Mouse (Mus musculus) brain, adult 2 months (tissue): ENCODE measurements around the gene Prph.
"Not testable (repeated sequence)": the region's sequence is repeated elsewhere in the genome, so short reads cannot be mapped to it uniquely, and the experiment has no call there.

Source experiments
- DNase-seq: peaks from one replicate; pipeline ENCODE4 v3.0.0; 2011; ENCODE audit warnings: low read depth, low spot score

Prph gene

GRCm38 (mm10) chr15:99032726-99033250 is 22.2 kb upstream of the Prph start:
- DNase-seq = no peak

DNA sequence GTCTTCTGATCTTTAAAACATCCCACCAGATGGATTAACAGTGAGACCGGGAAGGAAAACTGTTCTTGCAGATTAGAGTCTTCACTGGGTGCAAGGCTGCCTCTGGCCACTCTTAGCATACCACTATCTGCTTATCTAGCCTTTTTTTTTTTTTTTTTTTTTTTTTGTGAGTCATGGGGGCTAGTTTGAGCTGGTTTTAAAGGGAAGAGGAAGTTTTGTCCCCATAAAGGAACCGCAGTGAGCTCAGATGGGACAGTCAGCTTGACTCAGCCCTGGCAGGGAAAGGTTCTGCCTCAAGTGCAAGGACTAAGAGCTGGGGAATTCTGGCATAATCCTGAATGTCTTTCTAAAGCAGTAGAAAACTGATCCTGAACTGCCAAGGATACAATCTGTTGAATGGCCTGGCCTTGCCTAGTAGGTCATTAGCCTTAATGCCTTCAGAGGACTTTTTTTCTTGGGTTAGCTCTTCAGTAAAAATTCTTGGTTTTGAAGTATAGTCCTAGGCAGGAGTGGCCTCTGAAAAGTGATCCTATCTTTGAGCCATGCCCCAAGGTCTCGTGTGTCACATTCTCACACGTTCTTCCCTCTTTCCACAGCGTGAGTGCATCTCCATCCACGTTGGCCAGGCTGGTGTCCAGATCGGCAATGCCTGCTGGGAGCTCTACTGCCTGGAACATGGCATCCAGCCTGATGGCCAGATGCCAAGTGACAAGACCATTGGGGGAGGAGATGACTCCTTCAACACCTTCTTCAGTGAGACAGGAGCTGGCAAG is 21.3 kb upstream of the Prph start:
- peak; percentile 22 for DNase-seq

DNA sequence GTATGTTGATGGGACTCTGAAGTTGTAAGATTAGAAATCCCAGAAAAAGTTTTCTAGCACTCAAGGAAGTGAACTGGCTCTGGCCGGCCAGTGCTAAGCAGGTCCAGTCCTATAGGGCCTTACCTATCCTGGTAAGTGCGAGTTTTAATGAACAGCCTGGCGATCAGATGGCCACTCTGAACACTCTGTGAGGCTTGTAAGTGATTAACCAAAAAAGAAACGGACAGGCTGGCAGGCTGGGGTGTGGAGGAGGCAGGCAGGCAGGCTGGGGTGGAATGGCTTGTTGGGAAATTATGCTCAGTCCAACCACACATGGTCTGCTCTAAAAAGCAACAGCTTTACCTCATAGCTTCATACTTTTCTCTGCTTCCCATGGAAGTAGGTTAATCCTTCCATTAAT is 19.5 kb upstream of the Prph start:
- DNase-seq = peak; percentile 69

- DNase-seq = no peak
These were observed 18.6 kb upstream of the Prph start for GRCm38 (mm10) chr15:99036249-99036905.

DNA sequence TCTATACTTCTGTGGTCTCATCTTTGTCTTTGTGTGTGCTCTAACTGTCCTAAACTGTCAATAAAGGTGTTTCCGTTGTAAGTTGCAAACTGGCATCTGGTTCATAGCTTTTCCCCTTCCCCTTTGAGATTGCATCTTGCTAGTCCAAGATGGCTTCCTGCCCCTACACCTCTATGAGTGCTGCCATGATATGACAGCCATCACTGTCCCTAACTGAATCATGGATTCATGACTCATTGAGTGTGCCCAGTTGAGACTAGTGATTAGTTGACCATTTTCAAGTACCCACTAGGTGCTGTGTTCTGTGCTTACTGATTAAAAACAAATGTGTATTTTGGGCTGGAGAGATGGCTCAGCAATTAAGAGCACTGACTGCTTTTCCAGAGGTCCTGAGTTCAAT is 16.9 kb upstream of the Prph start:
- no peak for DNase-seq

GRCm38 (mm10) chr15:99038797-99039196 is 16.2 kb upstream of the Prph start:
- DNase-seq = no peak

- no peak for DNase-seq
These were observed 15.7 kb upstream of the Prph start for GRCm38 (mm10) chr15:99039306-99039705.

DNA sequence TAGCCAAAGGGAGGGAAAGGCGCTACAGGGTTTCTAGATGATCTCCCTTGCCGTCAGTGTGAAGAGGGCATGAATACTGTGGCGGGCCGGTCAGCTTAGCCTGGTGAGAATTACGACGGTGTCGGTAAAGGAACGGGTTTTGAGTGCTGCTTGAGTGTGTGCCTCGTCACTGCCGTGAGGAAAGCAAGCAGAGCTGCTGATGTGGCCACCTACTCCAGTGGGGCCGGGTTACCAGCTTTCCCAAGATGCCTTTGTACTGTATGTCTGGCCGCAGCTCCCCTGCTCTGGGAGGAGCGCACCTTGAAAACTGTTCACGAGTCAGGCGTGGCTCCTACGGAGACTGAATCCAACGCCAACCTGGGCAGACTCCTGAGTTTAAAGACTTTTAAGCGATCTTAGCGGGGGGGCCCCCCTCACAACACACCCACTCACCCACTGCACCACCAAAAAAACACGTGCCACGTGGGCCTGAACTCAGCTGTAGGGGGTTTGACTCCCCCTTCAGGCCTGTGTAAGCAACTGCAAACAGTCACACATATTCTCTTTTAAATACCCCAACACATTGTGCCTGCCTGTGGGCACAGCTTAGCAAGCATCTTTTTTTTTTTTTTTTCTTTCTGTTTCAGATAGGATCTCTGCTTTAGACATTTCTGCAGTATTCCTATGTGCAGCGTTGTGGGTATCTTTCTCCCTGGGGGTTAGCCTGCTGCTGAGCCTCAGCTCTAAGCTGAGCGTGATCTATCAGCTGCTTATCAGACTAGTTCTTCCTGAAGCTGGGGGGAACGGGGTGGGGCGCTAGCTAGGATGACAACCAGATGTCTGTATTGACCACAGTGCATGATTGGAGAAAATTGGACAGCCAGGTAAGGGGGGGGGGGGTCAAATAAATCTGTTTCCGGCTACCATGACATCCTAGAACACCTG is 14.7 kb upstream of the Prph start:
- DNase-seq = no peak

DNA sequence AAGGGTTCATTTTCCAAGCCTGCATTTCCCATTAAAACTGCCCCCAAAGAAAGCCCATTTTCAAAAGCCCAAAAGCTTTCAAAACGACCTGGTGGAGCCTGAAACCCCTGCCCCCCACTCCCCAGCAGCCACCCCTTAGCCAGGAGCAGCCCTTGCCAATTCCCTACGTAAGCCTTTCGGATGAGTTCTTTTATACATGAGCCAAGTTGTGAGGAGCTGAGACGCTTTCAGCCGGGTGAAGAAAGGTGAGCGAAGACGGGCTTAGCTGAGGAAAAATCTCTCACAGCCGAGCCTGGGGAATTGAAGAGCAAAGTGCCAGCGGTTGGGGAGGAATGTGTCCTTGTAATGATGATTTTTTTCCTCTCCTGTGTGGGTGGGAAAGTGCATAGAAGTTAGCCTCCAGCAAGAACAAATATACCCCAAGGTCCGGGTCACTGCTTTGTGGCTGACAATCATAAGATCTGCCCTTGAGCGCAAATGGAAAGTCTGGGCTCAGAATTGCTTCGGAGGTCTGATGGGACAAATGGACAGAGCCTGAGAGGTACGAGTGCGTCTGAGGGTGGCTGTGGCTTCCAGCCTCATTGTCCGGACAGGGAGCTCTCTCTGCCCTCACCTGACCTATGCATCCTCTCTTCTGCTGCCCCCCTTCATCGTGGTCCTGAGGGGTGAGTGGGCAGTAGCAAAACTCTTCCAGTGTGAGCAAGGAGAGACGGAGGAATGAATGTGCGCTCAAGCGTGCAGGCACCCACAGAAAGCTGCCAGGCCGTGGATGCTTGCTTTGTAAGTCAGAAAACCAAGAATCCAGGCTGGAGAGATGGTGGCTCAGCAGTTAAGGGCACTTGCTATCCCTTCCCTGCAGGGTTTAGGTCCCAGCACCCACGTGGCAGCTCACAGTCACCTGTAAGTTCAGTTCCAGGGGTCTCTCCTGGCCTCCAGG is 13.8 kb upstream of the Prph start:
- DNase-seq = no peak

- no peak for DNase-seq
These were observed 12.6 kb upstream of the Prph start for GRCm38 (mm10) chr15:99042334-99042733.

DNA sequence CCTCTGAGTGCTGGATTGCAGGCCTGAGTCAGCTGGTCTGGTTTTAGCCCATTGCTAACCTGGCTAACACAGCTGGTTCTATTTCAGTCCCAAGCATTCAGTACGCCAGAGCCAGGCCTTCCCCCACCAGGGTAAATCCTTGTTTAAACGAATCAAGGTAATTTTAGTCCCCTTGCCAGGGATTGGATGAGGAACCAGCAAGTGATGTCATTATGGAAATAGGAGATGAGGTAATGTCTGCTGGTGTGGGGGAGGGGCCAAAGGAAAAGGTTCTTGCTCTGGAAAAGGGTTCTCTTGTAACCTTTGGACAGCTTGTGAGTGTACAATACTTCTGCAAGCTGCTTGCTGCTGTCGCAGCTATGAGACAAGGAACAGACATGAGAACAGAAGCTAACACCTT is 10.1 kb upstream of the Prph start:
- DNase-seq = peak; percentile 18

DNA sequence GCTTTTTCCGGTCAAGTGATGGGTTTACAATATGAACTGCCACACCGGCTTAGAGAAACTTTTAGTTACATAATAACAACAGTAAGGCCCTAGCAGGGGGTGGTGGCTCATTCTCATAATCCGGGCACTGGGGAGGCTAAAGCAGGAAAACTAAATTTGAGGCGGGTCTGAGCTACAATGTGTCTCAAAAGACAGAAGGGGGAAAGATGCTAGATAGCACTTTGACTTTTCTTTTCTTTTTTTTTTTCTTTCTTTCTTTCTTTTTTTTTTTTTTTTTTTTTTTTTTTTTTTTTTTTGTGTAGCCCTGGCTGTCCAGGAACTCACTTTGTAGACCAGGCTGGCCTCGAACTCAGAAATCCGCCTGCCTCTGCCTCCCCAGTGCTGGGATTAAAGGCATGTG is 9.2 kb upstream of the Prph start:
- DNase-seq = not testable (repeated sequence)

- peak; percentile 82 for DNase-seq
These were observed 5.3 kb upstream of the Prph start for GRCm38 (mm10) chr15:99049473-99050253.

- DNase-seq = no peak
These were observed 1.6 kb upstream of the Prph start for GRCm38 (mm10) chr15:99053373-99053772.

DNA sequence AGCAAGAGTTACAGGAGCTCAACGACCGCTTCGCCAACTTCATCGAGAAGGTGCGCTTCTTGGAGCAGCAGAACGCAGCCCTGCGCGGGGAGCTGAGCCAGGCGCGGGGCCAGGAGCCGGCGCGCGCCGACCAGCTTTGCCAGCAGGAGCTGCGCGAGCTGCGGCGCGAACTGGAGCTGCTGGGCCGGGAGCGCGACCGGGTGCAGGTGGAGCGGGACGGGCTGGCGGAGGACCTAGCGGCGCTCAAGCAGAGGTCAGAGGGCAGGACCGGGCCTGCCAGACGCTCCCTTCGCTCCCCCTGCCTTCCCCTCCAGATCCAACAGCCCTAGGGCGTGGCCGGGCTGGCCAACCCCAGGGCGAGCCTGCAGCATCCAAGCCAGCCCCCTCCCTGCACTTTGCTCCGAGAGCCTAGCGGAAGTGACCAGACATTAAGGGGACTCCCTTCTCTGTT is 562 bp downstream of the Prph start:
- DNase-seq = peak; percentile 45

- peak; percentile 22 for DNase-seq
These were observed 1.4 kb downstream of the Prph start for GRCm38 (mm10) chr15:99056332-99056731.

- no peak for DNase-seq
These were observed 10.7 kb downstream of the Prph start for GRCm38 (mm10) chr15:99065557-99066165.

- no peak for DNase-seq
These were observed 17.0 kb downstream of the Prph start for GRCm38 (mm10) chr15:99071988-99072387.

GRCm38 (mm10) chr15:99074019-99074599 is 19.1 kb downstream of the Prph start, which contains the start of gene Troap:
TSS of gene Troap (plus strand) at chr15:99074575.
- DNase-seq = no peak
